Mouse (Mus musculus): ENCODE results near the gene Csn3. TPM values are rescaled to one million over a fixed set of nuclear protein-coding genes. Genes with fewer than 3 reads are reported as not detected.

Gene Csn3
- polyA plus RNA-seq (2014; fragmentation: Nextera tagmentation; extraction: Ambion mirVana), result not detected in 2 replicates

GRCm38 (mm10) chr5:87925372-87925771 lies at the start of gene Csn3:
Gene Csn3, plus strand, starts transcription at chr5:87925579.
- no peak within 1 kb of the TSS for H3K4me3 ChIP-seq (ENCODE audit: low read depth, low read length)
- H3K4me1 ChIP-seq (ENCODE audit: control insufficient read depth, insufficient read depth, low read length), result no peaks in the 10 kb centered on the region
- no peaks in the 10 kb centered on the region for H3K9me3 ChIP-seq (ENCODE audit: control insufficient read depth, low read length)
- ATAC-seq (ENCODE audit: low read depth), result no peak
- no peak within 1 kb of the TSS for H3K9ac ChIP-seq (replicated peaks; ENCODE audit: low read depth, low read length)
- no peak within 1 kb of the TSS for H3K4me2 ChIP-seq (ENCODE audit: low read depth, low read length)
- 27% methylated on average over 5 of the region's 5 CpGs for WGBS
- H3K27ac ChIP-seq (ENCODE audit: low read depth, low read length), result no peak within 1 kb of the TSS
- H3K36me3 ChIP-seq (ENCODE audit: control insufficient read depth, insufficient read depth, low read length), result no peaks in the 10 kb centered on the region
- no peaks in the 10 kb centered on the region for H3K27me3 ChIP-seq (ENCODE audit: control insufficient read depth, insufficient read depth, low read length)

DNA sequence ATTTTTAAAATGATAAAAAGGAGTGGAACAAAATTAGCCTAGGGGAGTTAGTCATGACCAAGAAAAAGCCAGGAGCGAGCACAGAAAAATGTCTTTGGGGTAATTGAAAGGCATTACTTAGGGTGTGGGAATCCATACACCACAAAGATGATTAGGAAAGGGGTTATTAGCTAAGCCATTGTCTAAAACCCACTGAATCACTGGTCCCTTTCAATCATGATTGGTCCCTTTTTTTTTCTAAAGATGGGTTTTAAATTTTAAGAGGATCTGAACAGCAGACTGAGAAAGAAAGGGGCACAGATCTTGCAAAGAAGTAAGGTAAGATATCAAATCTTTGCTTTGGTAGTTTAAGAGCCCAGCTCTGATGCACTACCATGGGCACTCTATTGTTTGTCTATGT lies 40.6 kb upstream of the Csn3 start, which contains the start of gene Odam:
TSS of gene Odam (plus strand) at position 301 of the 400 bp plus-strand sequence.
- H3K9ac ChIP-seq (replicated peaks; ENCODE audit: low read depth, low read length), result no peak within 1 kb of the TSS
- H3K4me2 ChIP-seq (ENCODE audit: low read depth, low read length), result no peak within 1 kb of the TSS
- H3K4me3 ChIP-seq (ENCODE audit: low read depth, low read length), result no peak within 1 kb of the TSS
- no peaks in the 10 kb centered on the region for H3K27me3 ChIP-seq (ENCODE audit: control insufficient read depth, insufficient read depth, low read length)
- 91% methylated on average over 1 of the region's 1 CpGs for WGBS
- H3K36me3 ChIP-seq (ENCODE audit: control insufficient read depth, insufficient read depth, low read length), result no peaks in the 10 kb centered on the region
- no peaks in the 10 kb centered on the region for H3K9me3 ChIP-seq (ENCODE audit: control insufficient read depth, low read length)
- no peak within 1 kb of the TSS for H3K27ac ChIP-seq (ENCODE audit: low read depth, low read length)
- ATAC-seq (ENCODE audit: low read depth), result no peak
- no peaks in the 10 kb centered on the region for H3K4me1 ChIP-seq (ENCODE audit: control insufficient read depth, insufficient read depth, low read length)

DNA sequence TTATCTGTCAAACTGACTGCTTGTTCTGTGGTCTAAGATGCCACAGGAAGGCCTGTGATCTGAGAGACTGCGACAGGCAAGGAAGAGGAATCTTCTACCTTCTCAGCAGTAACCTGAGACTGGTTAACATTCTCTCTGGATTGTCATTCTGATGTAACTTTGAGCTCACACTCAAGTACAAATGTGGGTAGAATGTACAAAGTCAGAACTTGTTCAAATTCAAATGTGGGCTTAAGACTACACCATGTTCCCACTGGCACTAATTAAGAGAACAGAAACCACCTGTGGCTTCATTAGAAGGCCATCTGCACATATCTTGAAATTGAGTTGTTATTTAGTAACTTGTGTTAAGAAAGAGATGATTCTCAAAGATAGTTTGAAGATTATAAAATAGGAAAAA lies 6.2 kb downstream of the Csn3 start:
- no peak overlapping the region for H3K4me2 ChIP-seq (ENCODE audit: low read depth, low read length)
- H3K27ac ChIP-seq (ENCODE audit: low read depth, low read length), result no peak overlapping the region
- H3K36me3 ChIP-seq (ENCODE audit: control insufficient read depth, insufficient read depth, low read length), result no peaks in the 10 kb centered on the region
- H3K9me3 ChIP-seq (ENCODE audit: control insufficient read depth, low read length), result no peaks in the 10 kb centered on the region
- ATAC-seq (ENCODE audit: low read depth), result no peak
- H3K4me1 ChIP-seq (ENCODE audit: control insufficient read depth, insufficient read depth, low read length), result no peaks in the 10 kb centered on the region
- H3K9ac ChIP-seq (replicated peaks; ENCODE audit: low read depth, low read length), result no peak overlapping the region
- WGBS, result 74% methylated on average over 1 of the region's 1 CpGs
- no peaks in the 10 kb centered on the region for H3K27me3 ChIP-seq (ENCODE audit: control insufficient read depth, insufficient read depth, low read length)
- H3K4me3 ChIP-seq (ENCODE audit: low read depth, low read length), result no peak overlapping the region

DNA sequence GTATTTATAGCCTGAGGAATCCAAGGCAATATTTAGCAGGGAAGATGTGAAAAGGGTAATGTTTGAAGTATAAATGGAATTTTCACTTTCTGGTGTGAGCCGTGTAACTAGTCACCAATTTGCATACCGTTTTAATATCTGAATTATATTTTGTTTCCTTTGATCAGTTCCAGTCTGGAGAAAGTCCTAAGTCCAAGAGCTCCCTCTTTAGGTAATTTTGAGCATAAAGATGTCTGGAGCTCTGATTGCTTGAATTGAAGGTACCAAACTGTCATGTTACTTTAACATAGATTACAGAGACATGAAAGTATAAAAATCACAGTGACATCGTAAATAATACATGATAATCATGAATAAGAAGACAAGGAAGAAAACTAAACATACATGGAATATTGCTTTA lies 15.4 kb downstream of the Csn3 start:
- Histone ChIP-seq H3K4me3 (ENCODE audit: low read depth, low read length) (no peak overlapping the region), H3K9ac (replicated peaks; ENCODE audit: low read depth, low read length) (no peak overlapping the region), H3K9me3 (ENCODE audit: control insufficient read depth, low read length) (no peaks in the 10 kb centered on the region), H3K27ac (ENCODE audit: low read depth, low read length) (no peak overlapping the region), H3K4me2 (ENCODE audit: low read depth, low read length) (no peak overlapping the region), H3K36me3 (ENCODE audit: control insufficient read depth, insufficient read depth, low read length) (no peaks in the 10 kb centered on the region), H3K4me1 (ENCODE audit: control insufficient read depth, insufficient read depth, low read length) (no peaks in the 10 kb centered on the region), H3K27me3 (ENCODE audit: control insufficient read depth, insufficient read depth, low read length) (no peaks in the 10 kb centered on the region)
- ATAC-seq (ENCODE audit: low read depth), result no peak
- 44% methylated on average over 3 of the region's 3 CpGs for WGBS

DNA sequence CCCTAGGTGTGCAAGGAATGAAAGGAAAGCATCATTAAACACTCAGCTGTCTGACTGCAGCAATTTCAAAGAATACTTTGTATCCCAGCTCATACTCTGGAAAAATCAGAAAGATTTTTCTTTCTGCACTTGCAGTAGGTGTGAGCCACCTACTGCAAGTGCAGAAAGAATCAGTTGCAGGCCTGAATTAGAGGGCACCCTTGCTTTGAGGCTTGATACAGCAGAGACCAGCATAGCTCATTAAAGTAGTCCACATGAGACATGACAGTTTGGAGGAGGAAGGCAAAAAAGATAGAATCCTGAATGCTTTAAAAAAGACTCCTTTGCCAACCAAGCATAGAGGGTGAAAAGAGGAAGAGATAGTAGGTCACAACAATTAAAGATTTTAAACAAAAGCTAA lies 17.1 kb downstream of the Csn3 start:
- no peak overlapping the region for H3K27ac ChIP-seq (ENCODE audit: low read depth, low read length)
- ATAC-seq (ENCODE audit: low read depth), result no peak
- no peaks in the 10 kb centered on the region for H3K4me1 ChIP-seq (ENCODE audit: control insufficient read depth, insufficient read depth, low read length)
- H3K36me3 ChIP-seq (ENCODE audit: control insufficient read depth, insufficient read depth, low read length), result no peaks in the 10 kb centered on the region
- H3K4me2 ChIP-seq (ENCODE audit: low read depth, low read length), result no peak overlapping the region
- H3K9ac ChIP-seq (replicated peaks; ENCODE audit: low read depth, low read length), result no peak overlapping the region
- H3K9me3 ChIP-seq (ENCODE audit: control insufficient read depth, low read length), result no peaks in the 10 kb centered on the region
- no peaks in the 10 kb centered on the region for H3K27me3 ChIP-seq (ENCODE audit: control insufficient read depth, insufficient read depth, low read length)
- no peak overlapping the region for H3K4me3 ChIP-seq (ENCODE audit: low read depth, low read length)

- no peaks in the 10 kb centered on the region for H3K4me1 ChIP-seq (ENCODE audit: control insufficient read depth, insufficient read depth, low read length)
- H3K4me3 ChIP-seq (ENCODE audit: low read depth, low read length), result no peak overlapping the region
- H3K27ac ChIP-seq (ENCODE audit: low read depth, low read length), result no peak overlapping the region
- no peak overlapping the region for H3K9ac ChIP-seq (replicated peaks; ENCODE audit: low read depth, low read length)
- no peaks in the 10 kb centered on the region for H3K36me3 ChIP-seq (ENCODE audit: control insufficient read depth, insufficient read depth, low read length)
- H3K4me2 ChIP-seq (ENCODE audit: low read depth, low read length), result no peak overlapping the region
- ATAC-seq (ENCODE audit: low read depth), result no peak
- H3K27me3 ChIP-seq (ENCODE audit: control insufficient read depth, insufficient read depth, low read length), result no peaks in the 10 kb centered on the region
- no peaks in the 10 kb centered on the region for H3K9me3 ChIP-seq (ENCODE audit: control insufficient read depth, low read length)
Measured at GRCm38 (mm10) chr5:87951836-87952235, 26.5 kb downstream of the Csn3 start.

DNA sequence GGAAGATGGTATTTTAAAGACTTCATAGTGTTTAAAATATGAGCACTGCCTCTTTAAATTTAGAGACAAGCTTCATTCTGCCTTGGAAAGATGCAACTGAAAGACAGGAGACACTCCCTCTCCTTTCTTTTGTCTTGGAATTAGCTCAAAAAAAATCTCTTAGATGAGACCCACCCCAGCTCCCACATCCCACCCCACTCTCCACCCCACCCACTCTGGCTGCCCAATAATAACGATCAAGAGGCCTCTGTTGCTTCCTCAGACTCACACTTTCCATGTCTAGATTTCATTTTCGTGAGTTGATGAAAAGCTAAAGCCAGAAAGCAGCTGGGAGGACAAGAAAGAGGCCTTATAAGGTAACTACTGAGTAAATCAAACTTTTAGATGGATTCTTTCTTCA lies 43.8 kb downstream of the Csn3 start, which contains the start of the genes 2310003L06Rik and Gm28434:
TSS of gene 2310003L06Rik (plus strand) at position 259 of the 400 bp plus-strand sequence.
TSS of gene Gm28434 (plus strand) at position 317 of the 400 bp plus-strand sequence.
- Histone ChIP-seq H3K27ac (ENCODE audit: low read depth, low read length) (no peak within 1 kb of the TSS), H3K9me3 (ENCODE audit: control insufficient read depth, low read length) (no peaks in the 10 kb centered on the region), H3K27me3 (ENCODE audit: control insufficient read depth, insufficient read depth, low read length) (no peaks in the 10 kb centered on the region), H3K4me2 (ENCODE audit: low read depth, low read length) (no peak within 1 kb of the TSS), H3K4me3 (ENCODE audit: low read depth, low read length) (no peak within 1 kb of the TSS), H3K9ac (replicated peaks; ENCODE audit: low read depth, low read length) (no peak within 1 kb of the TSS), H3K36me3 (ENCODE audit: control insufficient read depth, insufficient read depth, low read length) (no peaks in the 10 kb centered on the region), H3K4me1 (ENCODE audit: control insufficient read depth, insufficient read depth, low read length) (no peaks in the 10 kb centered on the region)
- WGBS, result 59% methylated on average over 2 of the region's 2 CpGs
- ATAC-seq (ENCODE audit: low read depth), result no peak

DNA sequence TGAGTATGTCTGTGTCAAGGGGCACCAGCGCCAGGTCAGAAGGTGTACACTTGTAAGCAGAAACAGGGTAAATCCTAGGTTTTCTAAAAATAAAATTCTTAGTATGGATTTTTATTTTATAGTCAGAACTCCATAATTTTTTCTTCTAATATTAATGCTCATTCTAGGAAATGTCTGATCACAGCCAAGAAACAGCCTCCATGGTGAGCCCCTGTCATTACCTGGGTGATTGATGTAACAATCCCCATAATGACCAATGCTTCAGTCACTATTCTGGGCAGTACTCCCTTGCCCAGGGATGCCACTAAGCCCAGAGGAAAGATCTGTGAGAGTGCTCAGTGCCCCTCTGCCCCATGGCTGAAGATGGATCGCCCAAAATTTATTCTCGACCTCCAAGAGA lies 53.8 kb downstream of the Csn3 start, which contains the start of gene Cabs1:
TSS of gene Cabs1 (plus strand) at position 301 of the 400 bp plus-strand sequence.
- no peak for ATAC-seq (ENCODE audit: low read depth)
- no peaks in the 10 kb centered on the region for H3K4me1 ChIP-seq (ENCODE audit: control insufficient read depth, insufficient read depth, low read length)

More for the DNA sequence above, 53.8 kb downstream of the Csn3 start, which contains the start of gene Cabs1:
- 91% methylated on average over 3 of the region's 3 CpGs for WGBS
- no peak within 1 kb of the TSS for H3K4me2 ChIP-seq (ENCODE audit: low read depth, low read length)
- no peaks in the 10 kb centered on the region for H3K27me3 ChIP-seq (ENCODE audit: control insufficient read depth, insufficient read depth, low read length)
- no peaks in the 10 kb centered on the region for H3K9me3 ChIP-seq (ENCODE audit: control insufficient read depth, low read length)
- no peaks in the 10 kb centered on the region for H3K36me3 ChIP-seq (ENCODE audit: control insufficient read depth, insufficient read depth, low read length)
- no peak within 1 kb of the TSS for H3K9ac ChIP-seq (replicated peaks; ENCODE audit: low read depth, low read length)
- H3K27ac ChIP-seq (ENCODE audit: low read depth, low read length), result no peak within 1 kb of the TSS
- H3K4me3 ChIP-seq (ENCODE audit: low read depth, low read length), result no peak within 1 kb of the TSS
